Mouse (Mus musculus): Measurements from ENCODE around the gene Xpnpep2. TPM values are rescaled to one million over a fixed set of nuclear protein-coding genes. Genes with fewer than 3 reads are reported as not detected.

Gene Xpnpep2
- polyA plus RNA-seq, 1 experiment from 2014 or later: 0.75 TPM

DNA sequence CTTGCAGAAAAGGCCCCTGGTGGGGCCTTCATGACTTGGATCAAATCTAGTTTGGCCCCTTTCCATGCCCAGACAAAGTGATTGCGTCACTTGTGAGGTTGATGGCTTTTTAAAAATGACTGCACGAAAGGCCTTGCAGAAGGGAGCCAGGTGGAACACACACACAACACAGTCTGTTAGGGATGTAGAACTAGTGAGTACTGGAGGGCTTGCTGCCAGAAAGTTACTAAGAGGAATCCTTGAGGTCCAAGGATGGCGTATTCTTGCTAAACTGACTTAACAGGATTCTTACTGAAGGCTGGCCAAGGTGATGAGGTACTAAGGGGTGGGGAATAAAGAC is 761 bp downstream of the Xpnpep2 start:
- no peaks in the 10 kb centered on the region for H3K27me3 ChIP-seq (replicated peaks; ENCODE audit: control insufficient read depth, insufficient read depth, low read length)
- H3K4me1 ChIP-seq (replicated peaks; ENCODE audit: control insufficient read depth, insufficient read depth, low read length): no peaks in the 10 kb centered on the region
- no peaks in the 10 kb centered on the region for H3K36me3 ChIP-seq (ENCODE audit: control insufficient read depth, insufficient read depth)
- WGBS: 51% methylated on average over 3 of the region's 3 CpGs
- no peak overlapping the region for H3K4me2 ChIP-seq (ENCODE audit: low read length)
- no peak overlapping the region for H3K4me3 ChIP-seq (replicated peaks; ENCODE audit: low read length)
- no peak overlapping the region for H3K27ac ChIP-seq (ENCODE audit: low read length)
- H3K9ac ChIP-seq (replicated peaks; ENCODE audit: low read depth, low read length): no peak overlapping the region
- no peaks in the 10 kb centered on the region for H3K9me3 ChIP-seq (ENCODE audit: control insufficient read depth, low read length)
- no peak for ATAC-seq

DNA sequence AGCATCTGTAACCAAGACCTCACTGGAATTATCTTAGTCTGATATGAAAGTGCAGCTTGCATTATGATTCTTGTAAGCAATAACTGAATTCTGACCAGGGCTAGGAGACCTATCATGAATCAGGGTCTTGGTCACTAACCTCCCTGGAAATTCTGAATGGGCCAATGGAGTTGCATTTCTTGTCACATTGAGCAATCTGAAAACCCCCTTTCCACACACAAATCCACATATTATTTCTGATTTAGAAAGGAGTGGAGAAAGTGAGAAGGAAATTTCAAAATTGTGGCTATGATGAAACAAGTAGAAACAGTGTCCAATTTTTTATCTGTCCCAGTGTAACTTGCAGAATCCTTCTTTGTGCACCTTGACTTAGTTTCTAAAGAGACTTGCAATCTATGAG is 10.8 kb downstream of the Xpnpep2 start:
- ATAC-seq: no peak
- no peak overlapping the region for H3K9ac ChIP-seq (replicated peaks; ENCODE audit: low read depth, low read length)
- no peak overlapping the region for H3K4me3 ChIP-seq (replicated peaks; ENCODE audit: low read length)
- no peaks in the 10 kb centered on the region for H3K4me1 ChIP-seq (replicated peaks; ENCODE audit: control insufficient read depth, insufficient read depth, low read length)
- no peaks in the 10 kb centered on the region for H3K9me3 ChIP-seq (ENCODE audit: control insufficient read depth, low read length)
- H3K27me3 ChIP-seq (replicated peaks; ENCODE audit: control insufficient read depth, insufficient read depth, low read length): no peaks in the 10 kb centered on the region
- no peak overlapping the region for H3K27ac ChIP-seq (ENCODE audit: low read length)
- no peak overlapping the region for H3K4me2 ChIP-seq (ENCODE audit: low read length)
- H3K36me3 ChIP-seq (ENCODE audit: control insufficient read depth, insufficient read depth): no peaks in the 10 kb centered on the region

DNA sequence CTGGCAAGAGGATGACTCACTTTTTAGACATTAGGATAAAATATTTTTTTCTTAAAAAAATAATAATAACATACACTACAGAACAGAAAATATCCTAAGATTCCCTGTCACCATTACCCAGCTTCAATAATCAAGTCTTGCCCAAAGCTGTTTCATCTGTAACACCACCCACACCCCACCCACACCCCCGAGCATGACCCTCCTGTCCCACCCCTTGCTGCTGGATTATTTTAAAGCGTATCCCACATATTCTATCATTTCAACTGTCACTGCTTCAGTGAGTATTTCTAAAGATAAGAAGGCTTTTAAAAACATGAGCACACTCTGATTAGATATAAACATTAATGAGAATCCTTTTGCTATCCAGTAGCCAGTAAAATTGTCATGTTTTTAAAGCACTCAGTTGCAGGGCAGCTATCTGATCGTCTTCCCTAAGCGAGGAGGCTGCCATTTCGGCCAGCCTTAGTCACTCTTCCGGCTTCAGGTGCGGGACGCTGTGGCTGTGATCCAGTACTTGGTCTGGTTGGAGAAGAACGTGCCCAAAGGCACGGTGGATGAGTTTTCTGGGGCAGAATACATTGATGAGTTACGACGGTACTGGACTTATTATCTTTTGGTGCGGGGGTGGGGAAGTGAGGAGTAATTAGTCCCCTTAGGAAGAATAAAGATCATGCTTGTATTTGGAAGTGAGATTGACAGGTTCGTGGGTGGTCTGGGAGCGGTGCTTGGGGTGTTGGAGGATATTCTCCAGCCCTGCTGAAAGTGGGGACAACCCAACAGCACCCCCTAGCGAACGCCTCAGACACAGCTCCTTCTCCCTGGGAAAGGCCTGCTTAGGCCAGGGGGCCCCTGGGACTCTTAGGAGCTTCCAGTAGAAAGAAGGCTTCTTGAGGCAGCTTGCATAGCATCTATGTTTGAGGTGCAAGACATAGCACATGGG is 15.9 kb downstream of the Xpnpep2 start:
- H3K4me3 ChIP-seq (replicated peaks; ENCODE audit: low read length): no peak overlapping the region
- no peak; the same call in 1 of the 2 replicates for ATAC-seq

DNA sequence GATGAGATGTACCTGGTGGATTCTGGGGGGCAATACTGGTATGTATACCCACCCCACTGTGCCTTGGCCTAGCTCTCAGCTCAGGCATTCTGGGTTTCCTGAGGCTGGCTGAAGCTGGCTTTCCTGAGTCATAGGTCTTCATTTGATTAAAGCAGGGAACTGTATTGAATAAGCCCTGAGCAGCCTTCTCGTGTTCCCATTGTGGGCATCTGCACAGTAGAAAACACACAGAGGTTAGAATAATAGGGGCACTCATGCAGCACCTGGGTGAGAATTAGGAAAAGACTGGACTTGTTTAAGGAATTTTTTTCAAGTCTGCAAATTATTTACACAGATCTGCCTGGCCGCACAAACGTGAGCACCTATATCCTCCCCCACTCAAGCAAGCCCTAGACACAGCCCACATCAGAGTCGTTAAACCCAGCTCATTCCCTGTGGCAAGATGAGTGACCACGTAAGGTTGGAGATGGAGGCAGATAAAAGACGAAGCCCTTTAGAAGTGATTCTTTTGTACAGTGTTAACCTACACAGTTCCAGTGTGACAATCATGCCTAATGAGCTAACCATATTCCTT is 18.5 kb downstream of the Xpnpep2 start:
- Histone ChIP-seq H3K4me2 (ENCODE audit: low read length) (no peak overlapping the region), H3K27ac (ENCODE audit: low read length) (no peak overlapping the region), H3K4me1 (replicated peaks; ENCODE audit: control insufficient read depth, insufficient read depth, low read length) (no peaks in the 10 kb centered on the region), H3K27me3 (replicated peaks; ENCODE audit: control insufficient read depth, insufficient read depth, low read length) (no peaks in the 10 kb centered on the region), H3K36me3 (ENCODE audit: control insufficient read depth, insufficient read depth) (no peaks in the 10 kb centered on the region), H3K9me3 (ENCODE audit: control insufficient read depth, low read length) (no peaks in the 10 kb centered on the region), H3K4me3 (replicated peaks; ENCODE audit: low read length) (no peak overlapping the region), H3K9ac (replicated peaks; ENCODE audit: low read depth, low read length) (no peak overlapping the region)
- 33% methylated on average over 6 of the region's 6 CpGs for WGBS
- no peak for ATAC-seq

More for the DNA sequence above, 15.9 kb downstream of the Xpnpep2 start:
- H3K27me3 ChIP-seq (replicated peaks; ENCODE audit: control insufficient read depth, insufficient read depth, low read length): no peaks in the 10 kb centered on the region
- H3K27ac ChIP-seq (ENCODE audit: low read length): no peak overlapping the region
- H3K36me3 ChIP-seq (ENCODE audit: control insufficient read depth, insufficient read depth): no peaks in the 10 kb centered on the region
- 27% methylated on average over 17 of the region's 17 CpGs for WGBS
- no peak overlapping the region for H3K9ac ChIP-seq (replicated peaks; ENCODE audit: low read depth, low read length)
- H3K4me2 ChIP-seq (ENCODE audit: low read length): peak overlapping the region; percentile 34; the same call in 1 of the 2 replicates
- H3K9me3 ChIP-seq (ENCODE audit: control insufficient read depth, low read length): no peaks in the 10 kb centered on the region
- no peaks in the 10 kb centered on the region for H3K4me1 ChIP-seq (replicated peaks; ENCODE audit: control insufficient read depth, insufficient read depth, low read length)

DNA sequence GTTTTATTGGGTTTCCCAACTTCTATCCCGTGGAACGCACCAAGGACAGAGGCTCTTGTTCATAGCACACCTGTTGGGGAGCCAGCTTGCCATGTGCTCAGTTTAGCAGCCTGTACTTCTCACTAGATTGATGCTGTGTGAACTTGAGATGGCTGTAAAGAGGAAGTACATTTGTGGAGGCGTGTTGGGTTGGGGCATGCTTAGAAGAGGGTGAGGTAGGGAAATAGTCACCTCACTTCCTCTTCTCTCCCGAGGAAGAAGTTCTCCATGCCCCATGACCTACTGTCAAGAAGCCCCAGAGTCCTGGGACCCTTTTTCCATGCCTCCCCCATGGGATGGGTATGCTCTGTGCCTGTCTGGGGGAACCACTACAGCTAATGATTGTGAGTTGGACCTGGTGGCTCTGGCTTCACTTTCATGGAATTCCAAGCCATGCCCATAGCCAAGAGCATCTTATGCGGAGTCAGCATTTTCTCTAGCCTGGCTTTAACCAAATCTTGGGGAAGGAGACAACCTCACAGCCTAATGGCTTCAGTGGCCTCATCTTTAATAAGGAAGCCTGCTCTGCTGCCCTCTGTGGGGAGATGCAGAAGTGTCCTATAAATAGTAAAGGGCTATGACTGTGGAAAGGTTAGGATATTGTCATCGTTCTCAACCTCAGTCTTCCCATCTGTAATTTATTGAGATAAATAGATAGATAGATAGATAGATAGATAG is 19.1 kb downstream of the Xpnpep2 start:
- no peak overlapping the region for H3K4me2 ChIP-seq (ENCODE audit: low read length)
- no peaks in the 10 kb centered on the region for H3K9me3 ChIP-seq (ENCODE audit: control insufficient read depth, low read length)
- 78% methylated on average over 6 of the region's 6 CpGs for WGBS

DNA sequence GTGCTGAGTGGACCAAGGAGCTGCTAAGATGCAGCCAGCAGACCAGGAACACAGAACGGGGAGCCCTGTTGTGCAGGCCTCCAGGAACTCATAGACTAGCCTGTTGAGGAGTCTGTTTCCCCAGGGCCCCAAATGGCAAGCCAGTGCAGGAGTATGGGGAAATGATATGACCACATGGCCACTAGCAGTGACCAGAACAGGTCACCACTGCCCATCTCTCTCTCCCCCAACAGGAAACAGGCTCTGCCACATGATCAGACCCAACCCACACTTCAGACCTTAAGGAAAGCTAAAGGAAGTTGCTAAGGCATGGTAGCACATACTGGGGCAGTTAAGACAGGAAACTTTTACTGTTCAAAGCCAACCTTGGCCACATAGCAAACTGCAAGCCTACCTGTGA is 20.6 kb downstream of the Xpnpep2 start:
- Histone ChIP-seq H3K27me3 (replicated peaks; ENCODE audit: control insufficient read depth, insufficient read depth, low read length) (no peaks in the 10 kb centered on the region), H3K4me1 (replicated peaks; ENCODE audit: control insufficient read depth, insufficient read depth, low read length) (no peaks in the 10 kb centered on the region), H3K36me3 (ENCODE audit: control insufficient read depth, insufficient read depth) (no peaks in the 10 kb centered on the region), H3K27ac (ENCODE audit: low read length) (no peak overlapping the region), H3K9ac (replicated peaks; ENCODE audit: low read depth, low read length) (no peak overlapping the region), H3K4me2 (ENCODE audit: low read length) (no peak overlapping the region), H3K9me3 (ENCODE audit: control insufficient read depth, low read length) (no peaks in the 10 kb centered on the region), H3K4me3 (replicated peaks; ENCODE audit: low read length) (no peak overlapping the region)
- 88% methylated on average over 1 of the region's 1 CpGs for WGBS
- no peak for ATAC-seq

More for the DNA sequence above, 19.1 kb downstream of the Xpnpep2 start:
- ATAC-seq: no peak
- H3K9ac ChIP-seq (replicated peaks; ENCODE audit: low read depth, low read length): no peak overlapping the region
- no peaks in the 10 kb centered on the region for H3K4me1 ChIP-seq (replicated peaks; ENCODE audit: control insufficient read depth, insufficient read depth, low read length)
- no peak overlapping the region for H3K4me3 ChIP-seq (replicated peaks; ENCODE audit: low read length)
- H3K27ac ChIP-seq (ENCODE audit: low read length): no peak overlapping the region
- no peaks in the 10 kb centered on the region for H3K36me3 ChIP-seq (ENCODE audit: control insufficient read depth, insufficient read depth)
- no peaks in the 10 kb centered on the region for H3K27me3 ChIP-seq (replicated peaks; ENCODE audit: control insufficient read depth, insufficient read depth, low read length)

DNA sequence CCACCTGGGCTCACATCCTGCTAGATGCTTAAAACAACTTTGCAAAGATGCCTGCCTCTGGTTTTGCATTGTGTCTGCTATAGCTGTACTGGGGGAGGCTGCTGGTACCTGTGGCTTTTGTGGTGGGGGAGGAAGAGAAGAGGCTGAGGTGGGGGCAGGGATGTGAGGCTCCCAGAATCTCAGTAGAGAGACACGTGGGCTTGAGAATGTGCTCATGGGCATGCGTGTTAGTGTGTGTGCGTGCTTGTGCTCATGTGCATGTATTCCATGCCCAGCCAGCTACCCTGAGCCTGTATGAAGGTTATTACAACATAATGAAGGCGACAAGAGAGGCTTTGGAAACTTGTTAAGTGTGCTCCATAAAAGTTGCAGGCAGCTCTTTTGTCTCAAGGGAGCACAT is 28.4 kb downstream of the Xpnpep2 start:
- no peak for ATAC-seq
- no peak overlapping the region for H3K27ac ChIP-seq (ENCODE audit: low read length)
- H3K36me3 ChIP-seq (ENCODE audit: control insufficient read depth, insufficient read depth): no peaks in the 10 kb centered on the region
- H3K27me3 ChIP-seq (replicated peaks; ENCODE audit: control insufficient read depth, insufficient read depth, low read length): no peaks in the 10 kb centered on the region
- H3K4me2 ChIP-seq (ENCODE audit: low read length): no peak overlapping the region
- no peak overlapping the region for H3K9ac ChIP-seq (replicated peaks; ENCODE audit: low read depth, low read length)
- 93% methylated on average over 4 of the region's 4 CpGs for WGBS
- no peaks in the 10 kb centered on the region for H3K9me3 ChIP-seq (ENCODE audit: control insufficient read depth, low read length)
- H3K4me3 ChIP-seq (replicated peaks; ENCODE audit: low read length): no peak overlapping the region
- H3K4me1 ChIP-seq (replicated peaks; ENCODE audit: control insufficient read depth, insufficient read depth, low read length): peaks cover 3% of the 10 kb centered on the region; the same call in 1 of the 2 replicates

DNA sequence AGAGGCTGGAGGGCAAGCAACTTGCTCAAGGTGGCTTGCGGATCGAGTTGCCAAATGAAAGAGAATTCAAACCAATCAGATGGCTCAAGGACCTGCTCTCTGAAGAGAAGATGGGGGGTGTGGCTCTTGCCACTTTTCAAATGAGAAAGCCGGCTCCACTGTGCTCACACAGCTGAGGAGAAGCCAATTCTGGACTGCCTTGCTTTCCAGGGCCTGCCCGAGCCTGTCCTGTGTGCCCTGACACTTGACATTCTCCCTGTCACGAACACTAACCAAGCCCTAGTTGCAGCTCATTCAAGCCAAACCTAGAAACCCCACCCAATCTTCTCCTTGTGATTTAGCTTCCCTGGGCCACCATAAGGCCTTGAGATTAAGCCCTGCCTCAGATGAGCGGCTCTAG is 29.5 kb downstream of the Xpnpep2 start:
- H3K36me3 ChIP-seq (ENCODE audit: control insufficient read depth, insufficient read depth): no peaks in the 10 kb centered on the region
- 63% methylated on average over 6 of the region's 6 CpGs for WGBS
- H3K4me2 ChIP-seq (ENCODE audit: low read length): no peak overlapping the region
- no peaks in the 10 kb centered on the region for H3K27me3 ChIP-seq (replicated peaks; ENCODE audit: control insufficient read depth, insufficient read depth, low read length)
- no peak overlapping the region for H3K27ac ChIP-seq (ENCODE audit: low read length)
- H3K9me3 ChIP-seq (ENCODE audit: control insufficient read depth, low read length): no peaks in the 10 kb centered on the region
- H3K4me3 ChIP-seq (replicated peaks; ENCODE audit: low read length): no peak overlapping the region
- no peak overlapping the region for H3K9ac ChIP-seq (replicated peaks; ENCODE audit: low read depth, low read length)
- H3K4me1 ChIP-seq (replicated peaks; ENCODE audit: control insufficient read depth, insufficient read depth, low read length): peaks cover 3% of the 10 kb centered on the region; the same call in 1 of the 2 replicates
- ATAC-seq: no peak

DNA sequence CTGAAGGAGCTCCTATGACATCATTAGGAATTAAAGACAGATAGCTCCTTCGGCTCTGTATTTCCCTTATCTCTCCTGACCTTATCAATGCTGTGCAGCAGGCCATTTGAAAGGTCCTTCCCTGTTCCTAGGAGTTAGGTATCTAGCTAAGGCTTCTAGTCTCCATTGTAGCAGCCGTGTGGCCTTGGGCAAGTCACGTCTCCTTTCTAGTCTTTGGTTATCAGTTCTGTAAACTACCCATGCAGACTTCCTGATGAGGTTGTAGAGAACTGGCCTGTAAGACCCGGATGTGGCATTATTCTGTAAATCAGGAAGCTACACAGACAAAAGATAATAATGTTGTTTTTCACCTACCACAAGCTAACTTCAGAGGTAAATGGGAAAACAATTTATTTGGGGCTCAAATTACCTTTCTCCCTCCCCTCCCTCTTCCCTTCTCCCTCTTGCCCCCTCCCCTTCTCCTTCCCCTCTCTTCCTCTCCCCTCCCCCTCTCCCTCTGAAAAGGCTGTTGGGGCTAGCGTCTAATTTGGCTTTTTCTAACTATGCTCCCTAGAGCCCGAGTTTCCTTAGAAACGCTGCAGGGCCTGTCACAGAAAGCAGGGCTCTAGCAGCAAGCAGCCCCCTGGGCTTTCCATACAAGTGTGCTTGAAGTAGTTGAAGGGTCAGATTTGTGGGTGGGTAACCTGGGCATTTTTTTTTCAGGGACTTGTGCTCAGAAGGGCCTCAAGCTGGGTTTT is 30.2 kb downstream of the Xpnpep2 start:
- 0 out of 2 replicates have a peak, but pooled peaks have one; percentile 43 for ATAC-seq
- WGBS: 56% methylated on average over 7 of the region's 7 CpGs
- H3K9me3 ChIP-seq (ENCODE audit: control insufficient read depth, low read length): no peaks in the 10 kb centered on the region
- H3K4me1 ChIP-seq (replicated peaks; ENCODE audit: control insufficient read depth, insufficient read depth, low read length): peaks cover 3% of the 10 kb centered on the region; the same call in 1 of the 2 replicates
- no peak overlapping the region for H3K4me2 ChIP-seq (ENCODE audit: low read length)
- H3K36me3 ChIP-seq (ENCODE audit: control insufficient read depth, insufficient read depth): no peaks in the 10 kb centered on the region
- no peaks in the 10 kb centered on the region for H3K27me3 ChIP-seq (replicated peaks; ENCODE audit: control insufficient read depth, insufficient read depth, low read length)
- H3K9ac ChIP-seq (replicated peaks; ENCODE audit: low read depth, low read length): no peak overlapping the region
- no peak overlapping the region for H3K4me3 ChIP-seq (replicated peaks; ENCODE audit: low read length)
- H3K27ac ChIP-seq (ENCODE audit: low read length): no peak overlapping the region

All from forebrain, embryonic 16.5 days (tissue).